In genomic region chr6:136827881-136828561, GRCm38 (mm10) we compare ENCODE assay signal across 8 mouse cellular contexts. TPM values are rescaled to one million over a fixed set of nuclear protein-coding genes. Genes with fewer than 3 reads are reported as not detected.
A peak's percentile ranks its signal among the peaks of the same experiment; 100 is the strongest.
DNase-seq lines count a peak whose midpoint lies in the region; ATAC-seq and TF ChIP-seq lines count a peak whose summit lies in the region.

Gene Wbp11, minus strand, starts transcription at chr6:136828233.

- H3K27ac ChIP-seq in embryonic facial prominence, embryonic 14.5 days (replicated peaks; ENCODE audit: low read depth, low read length): peak within 1 kb of the TSS; percentile 87
- H3K27ac ChIP-seq in heart, adult 2 months: peak within 1 kb of the TSS; percentile 92
- peak within 1 kb of the TSS; percentile 84 for H3K27ac ChIP-seq in limb, embryonic 13.5 days
- H3K27ac ChIP-seq in midbrain, embryonic 16.5 days (ENCODE audit: low read length): peak within 1 kb of the TSS; percentile 87

- peak; percentile 69; the same call in 1 of the 2 replicates for TF ChIP-seq EP300 in heart, adult 2 months (IDR thresholded peaks at IDR 0.05; ENCODE audit: insufficient read depth, low read depth, low read length)

- peaks cover 7% of the 10 kb centered on the region for H3K4me1 ChIP-seq in embryonic facial prominence, embryonic 14.5 days (ENCODE audit: control insufficient read depth, insufficient read depth, low read length)
- peaks cover 1% of the 10 kb centered on the region for H3K4me1 ChIP-seq in heart, adult 2 months (ENCODE audit: control insufficient read depth, insufficient read depth, low read length)
- H3K4me1 ChIP-seq in limb, embryonic 13.5 days: peaks cover 8% of the 10 kb centered on the region
- H3K4me1 ChIP-seq in midbrain, embryonic 16.5 days (ENCODE audit: control insufficient read depth, insufficient read depth, low read length): peaks cover 11% of the 10 kb centered on the region

- peaks cover 23% of the 10 kb centered on the region for H3K36me3 ChIP-seq in embryonic facial prominence, embryonic 14.5 days (ENCODE audit: control insufficient read depth, insufficient read depth, low read length)
- peaks cover 9% of the 10 kb centered on the region for H3K36me3 ChIP-seq in heart, adult 2 months (ENCODE audit: control insufficient read depth, insufficient read depth, low read length)
- H3K36me3 ChIP-seq in limb, embryonic 13.5 days: peaks cover 20% of the 10 kb centered on the region
- H3K36me3 ChIP-seq in midbrain, embryonic 16.5 days (ENCODE audit: control insufficient read depth, insufficient read depth, low read length): peaks cover 12% of the 10 kb centered on the region

- peak; percentile 53 for TF ChIP-seq CTCF in heart, adult 2 months (IDR thresholded peaks at IDR 0.05)

- H3K4me2 ChIP-seq in embryonic facial prominence, embryonic 14.5 days (ENCODE audit: low read depth, low read length): peak within 1 kb of the TSS; percentile 87
- peak within 1 kb of the TSS; percentile 82 for H3K4me2 ChIP-seq in limb, embryonic 13.5 days (replicated peaks)
- H3K4me2 ChIP-seq in midbrain, embryonic 16.5 days (ENCODE audit: low read length): peak within 1 kb of the TSS; percentile 77

- H3K4me3 ChIP-seq in embryonic facial prominence, embryonic 14.5 days (ENCODE audit: low read depth, low read length): peak within 1 kb of the TSS; percentile 100
- H3K4me3 ChIP-seq in heart, adult 2 months: peak within 1 kb of the TSS; percentile 91
- peak within 1 kb of the TSS; percentile 99 for H3K4me3 ChIP-seq in limb, embryonic 13.5 days
- peak within 1 kb of the TSS; percentile 100 for H3K4me3 ChIP-seq in midbrain, embryonic 16.5 days (ENCODE audit: low read depth, low read length)

- DNase-seq in 3T3-L1 (ENCODE audit: low read depth, low spot score): peak; percentile 99
- DNase-seq in adrenal gland, postnatal 4 days (ENCODE audit: low spot score in 2 of 2): peak; percentile 79 to 87
- peak; percentile 99 for DNase-seq in embryonic facial prominence, embryonic 14.5 days (ENCODE audit: low spot score)
- peak; percentile 96 for DNase-seq in heart, adult 2 months
- DNase-seq in kidney, adult 8-10 months: peak; percentile 96 to 98
- DNase-seq in spleen, postnatal 10 days (ENCODE audit: low spot score in 2 of 2): peak; percentile 88 to 95

- H3K9ac ChIP-seq in embryonic facial prominence, embryonic 14.5 days (ENCODE audit: low read depth, low read length): peak within 1 kb of the TSS; percentile 100
- peak within 1 kb of the TSS; percentile 98 for H3K9ac ChIP-seq in heart, adult 2 months (ENCODE audit: low read depth, low read length)
- peak within 1 kb of the TSS; percentile 95 for H3K9ac ChIP-seq in limb, embryonic 13.5 days
- peak within 1 kb of the TSS; percentile 98 for H3K9ac ChIP-seq in midbrain, embryonic 16.5 days (ENCODE audit: low read depth, low read length)

- intact Hi-C loops in heart, adult 2 months (cut with DNase I): loop anchor here (1.0 to 10.0 kb wide), 2 partner anchors 24 to 1813 kb away; partner anchors contain the start of genes Ddx47 and Hist4h4

- peak; percentile 100 for ATAC-seq in embryonic facial prominence, embryonic 14.5 days (ENCODE audit: low read depth)
- peak; percentile 100 for ATAC-seq in limb, embryonic 13.5 days (ENCODE audit: low FRiP score, low read depth)
- ATAC-seq in midbrain, embryonic 16.5 days: peak; percentile 100

- no peaks in the 10 kb centered on the region; the same call in 1 of the 2 replicates for H3K27me3 ChIP-seq in embryonic facial prominence, embryonic 14.5 days (replicated peaks; ENCODE audit: control insufficient read depth, insufficient read depth, low read length)
- no peaks in the 10 kb centered on the region for H3K27me3 ChIP-seq in heart, adult 2 months (ENCODE audit: control insufficient read depth, insufficient read depth, low read length)
- H3K27me3 ChIP-seq in limb, embryonic 13.5 days: no peaks in the 10 kb centered on the region
- H3K27me3 ChIP-seq in midbrain, embryonic 16.5 days (ENCODE audit: control insufficient read depth, insufficient read depth, low read depth, low read length): peaks cover 7% of the 10 kb centered on the region; the same call in 1 of the 2 replicates

- H3K9me3 ChIP-seq in embryonic facial prominence, embryonic 14.5 days (ENCODE audit: control insufficient read depth, low read length): no peaks in the 10 kb centered on the region
- no peaks in the 10 kb centered on the region for H3K9me3 ChIP-seq in limb, embryonic 13.5 days
- no peaks in the 10 kb centered on the region for H3K9me3 ChIP-seq in midbrain, embryonic 16.5 days (replicated peaks; ENCODE audit: control insufficient read depth, low read length, poor library complexity, severe bottlenecking)

- H3K79me2 ChIP-seq in heart, adult 2 months (replicated peaks; ENCODE audit: control insufficient read depth, insufficient read depth, low read length): peaks cover 2% of the 10 kb centered on the region

- WGBS in embryonic facial prominence, embryonic 14.5 days: 0% methylated on average over 29 of the region's 45 CpGs
- under 1% methylated on average over 45 of the region's 45 CpGs for WGBS in heart, adult 2 months
- WGBS in limb, embryonic 13.5 days: under 1% methylated on average over 45 of the region's 45 CpGs
- WGBS in midbrain, embryonic 16.5 days: under 1% methylated on average over 45 of the region's 45 CpGs

- peak; percentile 95 for TF ChIP-seq POLR2A in heart, adult 2 months (IDR thresholded peaks at IDR 0.05; ENCODE audit: insufficient read depth, low read depth, low read length)

RNA-seq across cellular contexts. Expression of gene Wbp11, which starts in this region (rescaled TPM):
- total RNA-seq in adrenal gland, postnatal 4 days (2021): 100 to 1,000 TPM; 110 to 116 TPM
- polyA plus RNA-seq in embryonic facial prominence, embryonic 14.5 days (2014; fragmentation: Nextera tagmentation; extraction: Ambion mirVana): 94.3 and 94.7 TPM in 2 replicates
- total RNA-seq in heart, adult 2 months (2021): 10 to 100 TPM; 67.6 to 68.1 TPM
- polyA plus RNA-seq in heart, adult 2 months (2012; rRNA removed): 28.7 and 28.9 TPM in 2 replicates
- polyA plus RNA-seq in limb, embryonic 13.5 days (2015; fragmentation: Nextera tagmentation; extraction: Ambion mirVana): 110 and 114 TPM in 2 replicates
- 74.2 and 80.5 TPM in 2 replicates for polyA plus RNA-seq in midbrain, embryonic 16.5 days (2015; fragmentation: Nextera tagmentation; extraction: Ambion mirVana)

Comparison
In these comparisons a context has a peak if more than half of its experiments do, and no peak if none do; other contexts are left out.
1. Peak in every context shown above with its lines: DNase-seq, ATAC-seq, H3K4me3 ChIP-seq and H3K27ac ChIP-seq.